Mouse (Mus musculus) liver, adult 2 months (tissue): Measurements from ENCODE around the gene Rtkn2.

Source experiments
- CTCF ChIP-seq: fragments of 200-500 bp; IDR thresholded peaks from 2 replicates; pipeline ENCODE4 v1.5.1; 2011; ENCODE audit warnings: low read depth, low read length, control low read depth
- POLR2A ChIP-seq: fragments of 200-500 bp; IDR thresholded peaks from 2 replicates; pipeline ENCODE4 v1.6.1; 2011; ENCODE audit warnings: low read length, control low read depth; ENCODE audit not compliant: insufficient read depth; ENCODE audit errors: extremely low read depth

- TF ChIP-seq CTCF = no peak
- TF ChIP-seq POLR2A = no peak
Measured at GRCm38 (mm10) chr10:68079910-68080670, 100.7 kb downstream of the Rtkn2 start.
